Mouse (Mus musculus) lung, adult 2 months (tissue): Measurements from ENCODE around the gene Kmt2a.

Source experiments
- CTCF ChIP-seq: fragments of 200-500 bp; IDR thresholded peaks from 2 replicates; pipeline ENCODE4 v1.5.1; 2011; ENCODE audit warnings: mild to moderate bottlenecking, low read length, control low read depth; ENCODE audit not compliant: insufficient read depth
- POLR2A ChIP-seq: fragments of 200-500 bp; IDR thresholded peaks from 2 replicates; pipeline ENCODE4 v1.6.1; 2011; ENCODE audit warnings: low read depth, mild to moderate bottlenecking, control low read depth, low read length, borderline replicate concordance; ENCODE audit errors: extremely low read depth

- TF ChIP-seq POLR2A: no peak
- no peak for TF ChIP-seq CTCF
Observed at GRCm38 (mm10) chr9:44890122-44890521, 9.0 kb upstream of the Kmt2a start.
